Mouse (Mus musculus): Measurements from ENCODE around the gene Il2. TPM values are rescaled to one million over a fixed set of nuclear protein-coding genes. Genes with fewer than 3 reads are reported as not detected.

Gene Il2
- total and polyA plus RNA-seq, 2 experiments from 2014 or later: 0.62 TPM; not detected in 1

- no peaks in the 10 kb centered on the region for H3K9me3 ChIP-seq (ENCODE audit: low read length)
- DNase-seq (ENCODE audit: low spot score): no peak
- TF ChIP-seq CTCF (IDR thresholded peaks at IDR 0.05): no peak
- H3K4me3 ChIP-seq (ENCODE audit: low read depth, low read length): no peak overlapping the region
- H3K36me3 ChIP-seq (ENCODE audit: insufficient read depth, low read length): no peaks in the 10 kb centered on the region
- ATAC-seq (ENCODE audit: low FRiP score): no peak
- no peak overlapping the region for H3K27ac ChIP-seq (ENCODE audit: low read depth, low read length)
- H3K27me3 ChIP-seq (ENCODE audit: insufficient read depth, low read length): no peaks in the 10 kb centered on the region
- H3K4me1 ChIP-seq (ENCODE audit: insufficient read depth, low read length): no peaks in the 10 kb centered on the region
- WGBS: 59% methylated on average over 4 of the region's 4 CpGs
- no peak overlapping the region for H3K4me2 ChIP-seq (ENCODE audit: low read depth, low read length, poor library complexity, severe bottlenecking)
- H3K9ac ChIP-seq (replicated peaks; ENCODE audit: low read length, poor library complexity, severe bottlenecking): no peak overlapping the region
These were observed 2.5 kb upstream of the Il2 start for GRCm38 (mm10) chr3:37128269-37128668.

GRCm38 (mm10) chr3:37126162-37126561, 403 bp upstream of the Il2 start:
- no peaks in the 10 kb centered on the region for H3K9me3 ChIP-seq (ENCODE audit: low read length)
- WGBS: 87% methylated on average over 4 of the region's 4 CpGs
- H3K4me3 ChIP-seq (ENCODE audit: low read depth, low read length): no peak overlapping the region
- no peak overlapping the region for H3K4me2 ChIP-seq (ENCODE audit: low read depth, low read length, poor library complexity, severe bottlenecking)
- H3K27ac ChIP-seq (ENCODE audit: low read depth, low read length): no peak overlapping the region
- no peak for TF ChIP-seq CTCF (IDR thresholded peaks at IDR 0.05)
- no peaks in the 10 kb centered on the region for H3K4me1 ChIP-seq (ENCODE audit: insufficient read depth, low read length)
- ATAC-seq (ENCODE audit: low FRiP score) (no peak), DNase-seq (ENCODE audit: low spot score) (no peak)
- H3K36me3 ChIP-seq (ENCODE audit: insufficient read depth, low read length): no peaks in the 10 kb centered on the region
- H3K27me3 ChIP-seq (ENCODE audit: insufficient read depth, low read length): no peaks in the 10 kb centered on the region
- H3K9ac ChIP-seq (replicated peaks; ENCODE audit: low read length, poor library complexity, severe bottlenecking): no peak overlapping the region

GRCm38 (mm10) chr3:37090721-37091120, 35.0 kb downstream of the Il2 start:
- Histone ChIP-seq H3K36me3 (ENCODE audit: insufficient read depth, low read length) (no peaks in the 10 kb centered on the region), H3K4me2 (ENCODE audit: low read depth, low read length, poor library complexity, severe bottlenecking) (no peak overlapping the region), H3K4me3 (ENCODE audit: low read depth, low read length) (no peak overlapping the region), H3K27me3 (ENCODE audit: insufficient read depth, low read length) (no peaks in the 10 kb centered on the region), H3K27ac (ENCODE audit: low read depth, low read length) (no peak overlapping the region), H3K9ac (replicated peaks; ENCODE audit: low read length, poor library complexity, severe bottlenecking) (no peak overlapping the region), H3K9me3 (ENCODE audit: low read length) (no peaks in the 10 kb centered on the region), H3K4me1 (ENCODE audit: insufficient read depth, low read length) (no peaks in the 10 kb centered on the region)
- ATAC-seq (ENCODE audit: low FRiP score) (no peak), DNase-seq (ENCODE audit: low spot score) (no peak)
- no peak for TF ChIP-seq CTCF (IDR thresholded peaks at IDR 0.05)

- Histone ChIP-seq H3K4me1 (ENCODE audit: insufficient read depth, low read length) (no peaks in the 10 kb centered on the region), H3K4me2 (ENCODE audit: low read depth, low read length, poor library complexity, severe bottlenecking) (no peak overlapping the region), H3K9me3 (ENCODE audit: low read length) (no peaks in the 10 kb centered on the region), H3K27ac (ENCODE audit: low read depth, low read length) (no peak overlapping the region), H3K36me3 (ENCODE audit: insufficient read depth, low read length) (no peaks in the 10 kb centered on the region), H3K9ac (replicated peaks; ENCODE audit: low read length, poor library complexity, severe bottlenecking) (no peak overlapping the region), H3K27me3 (ENCODE audit: insufficient read depth, low read length) (no peaks in the 10 kb centered on the region), H3K4me3 (ENCODE audit: low read depth, low read length) (no peak overlapping the region)
- TF ChIP-seq CTCF (IDR thresholded peaks at IDR 0.05): no peak
- no peak for ATAC-seq (ENCODE audit: low FRiP score)
- 88% methylated on average over 4 of the region's 4 CpGs for WGBS
- no peak for DNase-seq (ENCODE audit: low spot score)
These were observed 40.9 kb downstream of the Il2 start for GRCm38 (mm10) chr3:37084860-37085259.

GRCm38 (mm10) chr3:37073211-37073610, 52.5 kb downstream of the Il2 start:
- no peak overlapping the region for H3K9ac ChIP-seq (replicated peaks; ENCODE audit: low read length, poor library complexity, severe bottlenecking)
- no peaks in the 10 kb centered on the region for H3K4me1 ChIP-seq (ENCODE audit: insufficient read depth, low read length)
- H3K4me2 ChIP-seq (ENCODE audit: low read depth, low read length, poor library complexity, severe bottlenecking): no peak overlapping the region
- no peaks in the 10 kb centered on the region for H3K9me3 ChIP-seq (ENCODE audit: low read length)
- H3K36me3 ChIP-seq (ENCODE audit: insufficient read depth, low read length): no peaks in the 10 kb centered on the region
- H3K27me3 ChIP-seq (ENCODE audit: insufficient read depth, low read length): no peaks in the 10 kb centered on the region
- ATAC-seq (ENCODE audit: low FRiP score): no peak
- no peak overlapping the region for H3K27ac ChIP-seq (ENCODE audit: low read depth, low read length)
- no peak overlapping the region for H3K4me3 ChIP-seq (ENCODE audit: low read depth, low read length)
- DNase-seq (ENCODE audit: low spot score): peak; percentile 44
- TF ChIP-seq CTCF (IDR thresholded peaks at IDR 0.05): peak; percentile 50

Other genes with a start within 250 kb of the Il2 start
- gene Adad1, start 62.4 kb downstream of the Il2 start, total RNA-seq (2014; rRNA removed): 1.3 TPM in 1 of 2 replicates, not detected in the other
- 0.32 TPM in 1 of 2 replicates, not detected in the other for gene Adad1, start 62.4 kb downstream of the Il2 start, polyA plus RNA-seq (2015; fragmentation: Nextera tagmentation; extraction: Ambion mirVana)
- gene Il21, start 106.7 kb upstream of the Il2 start, total RNA-seq (2014; rRNA removed): not detected in 2 replicates
- gene Il21, start 106.7 kb upstream of the Il2 start, polyA plus RNA-seq (2015; fragmentation: Nextera tagmentation; extraction: Ambion mirVana): not detected in 2 replicates
- gene Bbs12, start 186.6 kb upstream of the Il2 start, total RNA-seq (2014; rRNA removed): 2.7 and 6.5 TPM in 2 replicates
- gene Bbs12, start 186.6 kb upstream of the Il2 start, polyA plus RNA-seq (2015; fragmentation: Nextera tagmentation; extraction: Ambion mirVana): 3.2 TPM in 2 replicates
- gene Cetn4, start 186.7 kb upstream of the Il2 start, total RNA-seq (2014; rRNA removed): 1.9 and 2.5 TPM in 2 replicates
- gene Cetn4, start 186.7 kb upstream of the Il2 start, polyA plus RNA-seq (2015; fragmentation: Nextera tagmentation; extraction: Ambion mirVana): 2.7 and 4.0 TPM in 2 replicates
- 1.9 and 2.8 TPM in 2 replicates for gene Fgf2, start 222.4 kb upstream of the Il2 start, total RNA-seq (2014; rRNA removed)
- 0.53 and 0.57 TPM in 2 replicates for gene Fgf2, start 222.4 kb upstream of the Il2 start, polyA plus RNA-seq (2015; fragmentation: Nextera tagmentation; extraction: Ambion mirVana)